Mouse (Mus musculus) lung, postnatal 0 days (tissue): Measurements from ENCODE around the gene Fxyd5.

ENCODE experiments used
- CTCF ChIP-seq: IDR thresholded peaks from 2 replicates; pipeline ENCODE4 v1.5.1; 2016; ENCODE audit warnings: antibody characterized with exemption, mild to moderate bottlenecking
- EP300 ChIP-seq: IDR thresholded peaks from 2 replicates; pipeline ENCODE4 v1.6.1; 2016; ENCODE audit warnings: antibody characterized with exemption, mild to moderate bottlenecking, control low read depth

- TF ChIP-seq CTCF, result no peak
- TF ChIP-seq EP300, result no peak
These were observed 27.2 kb upstream of the Fxyd5 start for GRCm38 (mm10) chr7:31069491-31069890.
